Mouse (Mus musculus): ENCODE measurements around the gene Vmn2r121.

Vmn2r121 gene

DNA sequence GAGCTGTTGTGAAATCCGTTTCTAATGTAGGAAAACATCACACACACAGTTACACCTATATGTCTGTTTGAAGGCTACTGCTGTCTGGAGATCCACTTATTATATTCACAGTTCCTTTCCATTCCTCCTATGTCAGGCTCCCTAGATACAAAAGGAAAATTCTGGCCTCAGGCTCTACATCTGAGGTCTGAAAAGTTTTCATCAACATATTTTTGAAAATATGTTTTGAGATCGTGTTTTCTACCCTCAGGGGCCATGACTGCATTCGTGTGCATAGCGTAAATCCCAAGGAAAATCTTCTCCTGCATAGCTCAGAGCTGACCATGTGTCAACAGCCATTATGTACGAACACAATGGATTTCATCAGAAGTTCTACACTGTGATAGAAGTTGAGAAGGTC is at the start of gene Vmn2r121:
Gene Vmn2r121, minus strand, starts transcription at position 101 of the 400 bp plus-strand sequence.
- in situ Hi-C loops (cut with MboI, MseI) = no loop called here
